Mouse (Mus musculus): Measurements from ENCODE around the gene Hnrnpk. TPM values are rescaled to one million over a fixed set of nuclear protein-coding genes. Genes with fewer than 3 reads are reported as not detected.
"Not testable (repeated sequence)": the region's sequence is repeated elsewhere in the genome, so short reads cannot be mapped to it uniquely, and the experiment has no call there.

Hnrnpk gene
- polyA plus RNA-seq, 1 experiment, result 1,477 TPM

GRCm38 (mm10) chr13:58384371-58384770, 18.8 kb downstream of the Hnrnpk start:
- H3K27ac ChIP-seq (ENCODE audit: insufficient read depth, low read depth, low read length), result no peak overlapping the region
- TF ChIP-seq POLR2A (IDR thresholded peaks at IDR 0.05; ENCODE audit: insufficient read depth, low read depth, low read length) (no peak), CTCF (IDR thresholded peaks at IDR 0.05; ENCODE audit: insufficient read depth, low read depth, low read length) (no peak)
- 38% methylated on average over 11 of the region's 11 CpGs for WGBS

GRCm38 (mm10) chr13:58373153-58373470, 30.0 kb downstream of the Hnrnpk start:
- TF ChIP-seq POLR2A (IDR thresholded peaks at IDR 0.05; ENCODE audit: insufficient read depth, low read depth, low read length) (no peak), CTCF (IDR thresholded peaks at IDR 0.05; ENCODE audit: insufficient read depth, low read depth, low read length) (no peak)
- 90% methylated on average over 2 of the region's 2 CpGs for WGBS
- Histone ChIP-seq H3K4me1 (ENCODE audit: control insufficient read depth, insufficient read depth, low read length) (no peaks in the 10 kb centered on the region), H3K4me3 (ENCODE audit: insufficient read depth, low read depth, low read length) (no peak overlapping the region), H3K27ac (ENCODE audit: insufficient read depth, low read depth, low read length) (no peak overlapping the region)

More at GRCm38 (mm10) chr13:58384371-58384770, 18.8 kb downstream of the Hnrnpk start:
- Histone ChIP-seq H3K4me1 (ENCODE audit: control insufficient read depth, insufficient read depth, low read length) (0 out of 2 replicates have a peak, but pooled peaks cover 4% of the 10 kb centered on the region), H3K4me3 (ENCODE audit: insufficient read depth, low read depth, low read length) (peak overlapping the region; percentile 55)

GRCm38 (mm10) chr13:58372278-58373152, 30.6 kb downstream of the Hnrnpk start:
- 85% methylated on average over 5 of the region's 5 CpGs for WGBS
- Histone ChIP-seq H3K4me3 (ENCODE audit: insufficient read depth, low read depth, low read length) (no peak overlapping the region), H3K4me1 (ENCODE audit: control insufficient read depth, insufficient read depth, low read length) (no peaks in the 10 kb centered on the region), H3K27ac (ENCODE audit: insufficient read depth, low read depth, low read length) (no peak overlapping the region)
- no peak for TF ChIP-seq CTCF (IDR thresholded peaks at IDR 0.05; ENCODE audit: insufficient read depth, low read depth, low read length)
- no peak for TF ChIP-seq POLR2A (IDR thresholded peaks at IDR 0.05; ENCODE audit: insufficient read depth, low read depth, low read length)

GRCm38 (mm10) chr13:58368835-58369234, 34.3 kb downstream of the Hnrnpk start:
- TF ChIP-seq CTCF (IDR thresholded peaks at IDR 0.05; ENCODE audit: insufficient read depth, low read depth, low read length), result no peak
- TF ChIP-seq POLR2A (IDR thresholded peaks at IDR 0.05; ENCODE audit: insufficient read depth, low read depth, low read length), result no peak
- 86% methylated on average over 4 of the region's 4 CpGs for WGBS
- Histone ChIP-seq H3K4me1 (ENCODE audit: control insufficient read depth, insufficient read depth, low read length) (no peaks in the 10 kb centered on the region), H3K4me3 (ENCODE audit: insufficient read depth, low read depth, low read length) (no peak overlapping the region), H3K27ac (ENCODE audit: insufficient read depth, low read depth, low read length) (no peak overlapping the region)

- Histone ChIP-seq H3K27ac (ENCODE audit: insufficient read depth, low read depth, low read length) (no peak overlapping the region), H3K4me1 (ENCODE audit: control insufficient read depth, insufficient read depth, low read length) (no peaks in the 10 kb centered on the region), H3K4me3 (ENCODE audit: insufficient read depth, low read depth, low read length) (no peak overlapping the region)
- 69% methylated on average over 1 of the region's 1 CpGs for WGBS
- TF ChIP-seq POLR2A (IDR thresholded peaks at IDR 0.05; ENCODE audit: insufficient read depth, low read depth, low read length) (no peak), CTCF (IDR thresholded peaks at IDR 0.05; ENCODE audit: insufficient read depth, low read depth, low read length) (no peak)
These were observed 35.5 kb downstream of the Hnrnpk start for GRCm38 (mm10) chr13:58367641-58368040.

GRCm38 (mm10) chr13:58366373-58366772, 36.8 kb downstream of the Hnrnpk start:
- Histone ChIP-seq H3K27ac (ENCODE audit: insufficient read depth, low read depth, low read length) (no peak overlapping the region), H3K4me1 (ENCODE audit: control insufficient read depth, insufficient read depth, low read length) (no peaks in the 10 kb centered on the region), H3K4me3 (ENCODE audit: insufficient read depth, low read depth, low read length) (no peak overlapping the region)
- 95% methylated on average over 3 of the region's 3 CpGs for WGBS
- TF ChIP-seq CTCF (IDR thresholded peaks at IDR 0.05; ENCODE audit: insufficient read depth, low read depth, low read length) (no peak), POLR2A (IDR thresholded peaks at IDR 0.05; ENCODE audit: insufficient read depth, low read depth, low read length) (no peak)

GRCm38 (mm10) chr13:58365179-58365578, 38.0 kb downstream of the Hnrnpk start:
- 82% methylated on average over 8 of the region's 8 CpGs for WGBS
- not testable (repeated sequence) for H3K4me1 ChIP-seq (ENCODE audit: control insufficient read depth, insufficient read depth, low read length); H3K4me3 ChIP-seq (ENCODE audit: insufficient read depth, low read depth, low read length); H3K27ac ChIP-seq (ENCODE audit: insufficient read depth, low read depth, low read length)

- TF ChIP-seq POLR2A (IDR thresholded peaks at IDR 0.05; ENCODE audit: insufficient read depth, low read depth, low read length), result no peak
- no peak for TF ChIP-seq CTCF (IDR thresholded peaks at IDR 0.05; ENCODE audit: insufficient read depth, low read depth, low read length)
- Histone ChIP-seq H3K4me1 (ENCODE audit: control insufficient read depth, insufficient read depth, low read length) (no peaks in the 10 kb centered on the region), H3K4me3 (ENCODE audit: insufficient read depth, low read depth, low read length) (no peak overlapping the region), H3K27ac (ENCODE audit: insufficient read depth, low read depth, low read length) (no peak overlapping the region)
- WGBS, result 78% methylated on average over 8 of the region's 8 CpGs
These were observed 38.6 kb downstream of the Hnrnpk start for GRCm38 (mm10) chr13:58364353-58365175.

GRCm38 (mm10) chr13:58359304-58359653, 43.9 kb downstream of the Hnrnpk start:
- WGBS, result 11% methylated on average over 7 of the region's 7 CpGs
- peak overlapping the region; percentile 56 for H3K4me3 ChIP-seq (ENCODE audit: insufficient read depth, low read depth, low read length)
- 0 out of 2 replicates have a peak, but pooled peaks cover 3% of the 10 kb centered on the region for H3K4me1 ChIP-seq (ENCODE audit: control insufficient read depth, insufficient read depth, low read length)
- no peak overlapping the region for H3K27ac ChIP-seq (ENCODE audit: insufficient read depth, low read depth, low read length)
- TF ChIP-seq POLR2A (IDR thresholded peaks at IDR 0.05; ENCODE audit: insufficient read depth, low read depth, low read length) (no peak), CTCF (IDR thresholded peaks at IDR 0.05; ENCODE audit: insufficient read depth, low read depth, low read length) (no peak)
